Mouse (Mus musculus): Measurements from ENCODE around the gene Spop. TPM values are rescaled to one million over a fixed set of nuclear protein-coding genes. Genes with fewer than 3 reads are reported as not detected.

Gene Spop
- polyA plus RNA-seq, 1 experiment from 2014 or later = 135 TPM

GRCm38 (mm10) chr11:95446580-95447305 lies 32.9 kb downstream of the Spop start:
- no peaks in the 10 kb centered on the region for H3K27me3 ChIP-seq (replicated peaks; ENCODE audit: low read depth, poor library complexity, severe bottlenecking)
- peaks cover 25% of the 10 kb centered on the region for H3K36me3 ChIP-seq (replicated peaks)
- no peak for DNase-seq (ENCODE audit: low spot score)
- peaks cover 13% of the 10 kb centered on the region for H3K4me1 ChIP-seq
- H3K27ac ChIP-seq (replicated peaks) = no peak overlapping the region
- 93% methylated on average over 6 of the region's 6 CpGs for WGBS
- H3K4me3 ChIP-seq = no peak overlapping the region
- no peaks in the 10 kb centered on the region for H3K9me3 ChIP-seq

- H3K27me3 ChIP-seq (replicated peaks; ENCODE audit: low read depth, poor library complexity, severe bottlenecking) = no peaks in the 10 kb centered on the region
- WGBS = 72% methylated on average over 3 of the region's 3 CpGs
- H3K9me3 ChIP-seq = no peaks in the 10 kb centered on the region
- H3K27ac ChIP-seq (replicated peaks) = no peak overlapping the region
- DNase-seq (ENCODE audit: low spot score) = no peak
- H3K4me3 ChIP-seq = no peak overlapping the region
- peaks cover 13% of the 10 kb centered on the region for H3K4me1 ChIP-seq
- peaks cover 27% of the 10 kb centered on the region for H3K36me3 ChIP-seq (replicated peaks)
These were observed 34.5 kb downstream of the Spop start for GRCm38 (mm10) chr11:95448346-95448745.

- peaks cover 13% of the 10 kb centered on the region for H3K4me1 ChIP-seq
- no peak for DNase-seq (ENCODE audit: low spot score)
- H3K9me3 ChIP-seq = no peaks in the 10 kb centered on the region
- no peak overlapping the region; the same call in 1 of the 2 replicates for H3K27ac ChIP-seq (replicated peaks)
- H3K4me3 ChIP-seq = no peak overlapping the region
- peaks cover 21% of the 10 kb centered on the region for H3K36me3 ChIP-seq (replicated peaks)
- 58% methylated on average over 8 of the region's 8 CpGs for WGBS
- H3K27me3 ChIP-seq (replicated peaks; ENCODE audit: low read depth, poor library complexity, severe bottlenecking) = no peaks in the 10 kb centered on the region
These were observed 41.5 kb downstream of the Spop start for GRCm38 (mm10) chr11:95455331-95455730.

- Histone ChIP-seq H3K4me1 (peaks cover 6% of the 10 kb centered on the region; the same call in 1 of the 2 replicates), H3K4me3 (no peak overlapping the region), H3K27ac (replicated peaks) (no peak overlapping the region), H3K9me3 (no peaks in the 10 kb centered on the region), H3K27me3 (replicated peaks; ENCODE audit: low read depth, poor library complexity, severe bottlenecking) (no peaks in the 10 kb centered on the region), H3K36me3 (replicated peaks) (peaks cover 12% of the 10 kb centered on the region; the same call in 1 of the 2 replicates)
- 94% methylated on average over 2 of the region's 2 CpGs for WGBS
- DNase-seq (ENCODE audit: low spot score) = no peak
These were observed 47.0 kb downstream of the Spop start for GRCm38 (mm10) chr11:95460872-95461271.

GRCm38 (mm10) chr11:95462168-95462567 lies 48.3 kb downstream of the Spop start:
- DNase-seq (ENCODE audit: low spot score) = no peak
- Histone ChIP-seq H3K36me3 (replicated peaks) (peaks cover 15% of the 10 kb centered on the region; the same call in 1 of the 2 replicates), H3K27ac (replicated peaks) (no peak overlapping the region), H3K4me1 (peaks cover 6% of the 10 kb centered on the region; the same call in 1 of the 2 replicates), H3K4me3 (no peak overlapping the region), H3K27me3 (replicated peaks; ENCODE audit: low read depth, poor library complexity, severe bottlenecking) (no peaks in the 10 kb centered on the region), H3K9me3 (no peaks in the 10 kb centered on the region)
- WGBS = 97% methylated on average over 3 of the region's 3 CpGs

- Histone ChIP-seq H3K4me1 (no peaks in the 10 kb centered on the region), H3K9me3 (no peaks in the 10 kb centered on the region), H3K36me3 (replicated peaks) (peaks cover 31% of the 10 kb centered on the region), H3K27ac (replicated peaks) (no peak overlapping the region), H3K27me3 (replicated peaks; ENCODE audit: low read depth, poor library complexity, severe bottlenecking) (no peaks in the 10 kb centered on the region), H3K4me3 (no peak overlapping the region)
- DNase-seq (ENCODE audit: low spot score) = no peak
- WGBS = 94% methylated on average over 1 of the region's 1 CpGs
These were observed 53.9 kb downstream of the Spop start for GRCm38 (mm10) chr11:95467731-95468130.

GRCm38 (mm10) chr11:95472942-95473341 lies 59.1 kb downstream of the Spop start:
- H3K27ac ChIP-seq (replicated peaks) = no peak overlapping the region
- H3K36me3 ChIP-seq (replicated peaks) = peaks cover 68% of the 10 kb centered on the region
- H3K4me3 ChIP-seq = no peak overlapping the region
- no peaks in the 10 kb centered on the region for H3K9me3 ChIP-seq
- DNase-seq (ENCODE audit: low spot score) = no peak
- 89% methylated on average over 2 of the region's 2 CpGs for WGBS
- H3K27me3 ChIP-seq (replicated peaks; ENCODE audit: low read depth, poor library complexity, severe bottlenecking) = no peaks in the 10 kb centered on the region
- no peaks in the 10 kb centered on the region for H3K4me1 ChIP-seq

- no peak for DNase-seq (ENCODE audit: low spot score)
- WGBS = 93% methylated on average over 1 of the region's 1 CpGs
- peaks cover 69% of the 10 kb centered on the region for H3K36me3 ChIP-seq (replicated peaks)
- no peaks in the 10 kb centered on the region for H3K27me3 ChIP-seq (replicated peaks; ENCODE audit: low read depth, poor library complexity, severe bottlenecking)
- no peaks in the 10 kb centered on the region for H3K9me3 ChIP-seq
- H3K4me1 ChIP-seq = no peaks in the 10 kb centered on the region
- H3K4me3 ChIP-seq = no peak overlapping the region
- H3K27ac ChIP-seq (replicated peaks) = no peak overlapping the region
These were observed 59.6 kb downstream of the Spop start for GRCm38 (mm10) chr11:95473456-95473855.

GRCm38 (mm10) chr11:95476323-95476722 lies 62.4 kb downstream of the Spop start:
- H3K4me1 ChIP-seq = no peaks in the 10 kb centered on the region
- no peaks in the 10 kb centered on the region for H3K27me3 ChIP-seq (replicated peaks; ENCODE audit: low read depth, poor library complexity, severe bottlenecking)
- no peak overlapping the region for H3K4me3 ChIP-seq
- H3K36me3 ChIP-seq (replicated peaks) = peaks cover 74% of the 10 kb centered on the region
- no peak for DNase-seq (ENCODE audit: low spot score)
- H3K27ac ChIP-seq (replicated peaks) = no peak overlapping the region
- no peaks in the 10 kb centered on the region for H3K9me3 ChIP-seq
- 93% methylated on average over 7 of the region's 7 CpGs for WGBS

- no peak overlapping the region for H3K4me3 ChIP-seq
- H3K27ac ChIP-seq (replicated peaks) = no peak overlapping the region
- no peaks in the 10 kb centered on the region for H3K4me1 ChIP-seq
- H3K9me3 ChIP-seq = no peaks in the 10 kb centered on the region
- 86% methylated on average over 4 of the region's 4 CpGs for WGBS
- H3K27me3 ChIP-seq (replicated peaks; ENCODE audit: low read depth, poor library complexity, severe bottlenecking) = no peaks in the 10 kb centered on the region
- DNase-seq (ENCODE audit: low spot score) = no peak
- peaks cover 73% of the 10 kb centered on the region for H3K36me3 ChIP-seq (replicated peaks)
These were observed 65.6 kb downstream of the Spop start for GRCm38 (mm10) chr11:95479458-95479857.

GRCm38 (mm10) chr11:95480662-95481061 lies 66.8 kb downstream of the Spop start:
- no peak overlapping the region for H3K4me3 ChIP-seq
- H3K36me3 ChIP-seq (replicated peaks) = peaks cover 73% of the 10 kb centered on the region
- no peak for DNase-seq (ENCODE audit: low spot score)
- no peak overlapping the region for H3K27ac ChIP-seq (replicated peaks)
- H3K27me3 ChIP-seq (replicated peaks; ENCODE audit: low read depth, poor library complexity, severe bottlenecking) = no peaks in the 10 kb centered on the region
- 90% methylated on average over 4 of the region's 4 CpGs for WGBS
- no peaks in the 10 kb centered on the region for H3K9me3 ChIP-seq
- no peaks in the 10 kb centered on the region for H3K4me1 ChIP-seq

- 96% methylated on average over 18 of the region's 18 CpGs for WGBS
- Histone ChIP-seq H3K4me3 (no peak overlapping the region), H3K27ac (replicated peaks) (no peak overlapping the region), H3K36me3 (replicated peaks) (peaks cover 86% of the 10 kb centered on the region), H3K27me3 (replicated peaks; ENCODE audit: low read depth, poor library complexity, severe bottlenecking) (no peaks in the 10 kb centered on the region), H3K9me3 (no peaks in the 10 kb centered on the region), H3K4me1 (peaks cover 13% of the 10 kb centered on the region)
- DNase-seq (ENCODE audit: low spot score) = no peak
These were observed 71.8 kb downstream of the Spop start for GRCm38 (mm10) chr11:95485634-95486033.

GRCm38 (mm10) chr11:95487237-95487636 lies 73.4 kb downstream of the Spop start:
- DNase-seq (ENCODE audit: low spot score) = no peak
- no peak overlapping the region for H3K4me3 ChIP-seq
- WGBS = 95% methylated on average over 2 of the region's 2 CpGs
- peaks cover 19% of the 10 kb centered on the region for H3K4me1 ChIP-seq
- no peak overlapping the region for H3K27ac ChIP-seq (replicated peaks)
- H3K9me3 ChIP-seq = no peaks in the 10 kb centered on the region
- H3K36me3 ChIP-seq (replicated peaks) = peaks cover 97% of the 10 kb centered on the region
- no peaks in the 10 kb centered on the region for H3K27me3 ChIP-seq (replicated peaks; ENCODE audit: low read depth, poor library complexity, severe bottlenecking)
